Mouse (Mus musculus): Measurements from ENCODE around the gene Usp49. TPM values are rescaled to one million over a fixed set of nuclear protein-coding genes. Genes with fewer than 3 reads are reported as not detected.
"Not testable (repeated sequence)": the region's sequence is repeated elsewhere in the genome, so short reads cannot be mapped to it uniquely, and the experiment has no call there.

Gene Usp49
- 10 to 100 TPM; 14.8 to 15.1 TPM for total RNA-seq (2021)

- intact Hi-C loops (cut with DNase I), result loop anchor here (5.0 kb wide), 1 partner anchor 42 kb away; no protein-coding TSS in a partner anchor
- no peak for DNase-seq (ENCODE audit: extremely low spot score in 1 of 2, low spot score in 2 of 2)
These were observed at the start of gene Usp49 for GRCm38 (mm10) chr17:47630678-47631065. Gene Usp49 (plus strand): TSS chr17:47630690.

GRCm38 (mm10) chr17:47580962-47581361 is 49.5 kb upstream of the Usp49 start:
- intact Hi-C loops (cut with DNase I), result no loop called here
- DNase-seq (ENCODE audit: extremely low spot score in 1 of 2, low spot score in 2 of 2), result no peak

- intact Hi-C loops (cut with DNase I), result no loop called here
- no peak for DNase-seq (ENCODE audit: extremely low spot score in 1 of 2, low spot score in 2 of 2)
These were observed 42.0 kb upstream of the Usp49 start for GRCm38 (mm10) chr17:47588517-47588916.

GRCm38 (mm10) chr17:47591073-47591472 is 39.4 kb upstream of the Usp49 start:
- DNase-seq (ENCODE audit: extremely low spot score in 1 of 2, low spot score in 2 of 2), result no peak
- intact Hi-C loops (cut with DNase I), result no loop called here

- intact Hi-C loops (cut with DNase I), result no loop called here
- peak; percentile 84 to 98 for DNase-seq (ENCODE audit: extremely low spot score in 1 of 2, low spot score in 2 of 2)
These were observed 37.2 kb upstream of the Usp49 start for GRCm38 (mm10) chr17:47593215-47593853.

GRCm38 (mm10) chr17:47593854-47594182 is 36.7 kb upstream of the Usp49 start:
- intact Hi-C loops (cut with DNase I), result loop anchor here (2.0 kb wide), 1 partner anchor 83 kb away; no protein-coding TSS in a partner anchor
- no peak for DNase-seq (ENCODE audit: extremely low spot score in 1 of 2, low spot score in 2 of 2)

GRCm38 (mm10) chr17:47594183-47594968 is 36.1 kb upstream of the Usp49 start:
- intact Hi-C loops (cut with DNase I), result loop anchor here (2.0 kb wide), 1 partner anchor 84 kb away; no protein-coding TSS in a partner anchor
- DNase-seq (ENCODE audit: extremely low spot score in 1 of 2, low spot score in 2 of 2), result peak in 1 of 2 experiments; percentile 60

- intact Hi-C loops (cut with DNase I), result loop anchor here (2.0 kb wide), 1 partner anchor 84 kb away; no protein-coding TSS in a partner anchor
- DNase-seq (ENCODE audit: extremely low spot score in 1 of 2, low spot score in 2 of 2), result no peak
These were observed 35.6 kb upstream of the Usp49 start for GRCm38 (mm10) chr17:47594969-47595247.

GRCm38 (mm10) chr17:47595248-47596161 is 35.0 kb upstream of the Usp49 start:
- intact Hi-C loops (cut with DNase I), result loop anchor here (2.0 kb wide), 1 partner anchor 85 kb away; no protein-coding TSS in a partner anchor
- DNase-seq (ENCODE audit: extremely low spot score in 1 of 2, low spot score in 2 of 2), result peak in 1 of 2 experiments; percentile 66

- DNase-seq (ENCODE audit: extremely low spot score in 1 of 2, low spot score in 2 of 2), result no peak
- intact Hi-C loops (cut with DNase I), result no loop called here
These were observed 34.2 kb upstream of the Usp49 start for GRCm38 (mm10) chr17:47596162-47596838.

GRCm38 (mm10) chr17:47596839-47597164 is 33.7 kb upstream of the Usp49 start:
- intact Hi-C loops (cut with DNase I), result no loop called here

GRCm38 (mm10) chr17:47597261-47597660 is 33.2 kb upstream of the Usp49 start:
- intact Hi-C loops (cut with DNase I), result no loop called here

More at GRCm38 (mm10) chr17:47596839-47597164, 33.7 kb upstream of the Usp49 start:
- DNase-seq (ENCODE audit: extremely low spot score in 1 of 2, low spot score in 2 of 2), result no peak

GRCm38 (mm10) chr17:47597838-47598579 is 32.5 kb upstream of the Usp49 start:
- intact Hi-C loops (cut with DNase I), result no loop called here
- peak in 1 of 2 experiments; percentile 49 for DNase-seq (ENCODE audit: extremely low spot score in 1 of 2, low spot score in 2 of 2)

More at GRCm38 (mm10) chr17:47597261-47597660, 33.2 kb upstream of the Usp49 start:
- DNase-seq (ENCODE audit: extremely low spot score in 1 of 2, low spot score in 2 of 2), result peak in 1 of 2 experiments; percentile 29

GRCm38 (mm10) chr17:47598580-47599304 is 31.7 kb upstream of the Usp49 start:
- DNase-seq (ENCODE audit: extremely low spot score in 1 of 2, low spot score in 2 of 2), result peak in 1 of 2 experiments; percentile 27
- intact Hi-C loops (cut with DNase I), result not testable (repeated sequence)

GRCm38 (mm10) chr17:47599511-47600297 is 30.8 kb upstream of the Usp49 start:
- DNase-seq (ENCODE audit: extremely low spot score in 1 of 2, low spot score in 2 of 2), result peak in 1 of 2 experiments; percentile 39
- intact Hi-C loops (cut with DNase I), result no loop called here

- intact Hi-C loops (cut with DNase I), result no loop called here
These were observed 29.7 kb upstream of the Usp49 start for GRCm38 (mm10) chr17:47600601-47601388.

More at GRCm38 (mm10) chr17:47600601-47601388, 29.7 kb upstream of the Usp49 start:
- DNase-seq (ENCODE audit: extremely low spot score in 1 of 2, low spot score in 2 of 2), result no peak
